Mouse (Mus musculus): ENCODE data around the gene Tdrd3.

Tdrd3 gene

GRCm38 (mm10) chr14:87566211-87566610 is 149.8 kb downstream of the Tdrd3 start:
- no peak for DNase-seq (ENCODE audit: low read depth, low spot score)

GRCm38 (mm10) chr14:87567034-87567461 is 150.6 kb downstream of the Tdrd3 start:
- DNase-seq (ENCODE audit: low read depth, low spot score), result no peak

- DNase-seq (ENCODE audit: low read depth, low spot score), result peak; percentile 26
Measured at GRCm38 (mm10) chr14:87567626-87568446, 151.4 kb downstream of the Tdrd3 start.

DNA sequence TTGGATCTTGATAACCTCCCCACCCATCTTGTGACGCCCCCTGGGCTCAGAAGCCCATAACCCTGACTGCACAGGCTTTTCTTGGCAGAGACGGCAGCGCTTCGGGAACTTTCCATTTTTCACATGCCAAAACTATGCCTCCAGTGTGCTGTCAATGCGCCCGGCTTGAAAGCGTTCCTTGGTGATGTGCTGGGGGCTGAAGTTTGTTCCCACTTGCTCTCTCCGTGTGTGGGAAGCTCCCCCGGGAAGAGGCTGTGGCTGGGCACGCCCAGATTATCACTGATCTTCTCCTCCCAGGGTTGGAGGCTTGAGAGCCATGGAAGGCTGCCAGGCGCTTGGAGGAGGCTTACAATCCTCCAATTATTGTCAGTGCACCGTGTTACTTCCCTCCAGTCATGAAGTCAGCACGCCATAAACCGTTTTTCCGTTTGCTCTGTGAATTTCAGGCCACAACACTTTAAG is 152.0 kb downstream of the Tdrd3 start:
- DNase-seq (ENCODE audit: low read depth, low spot score), result peak; percentile 76

GRCm38 (mm10) chr14:87569471-87569870 is 153.0 kb downstream of the Tdrd3 start:
- no peak for DNase-seq (ENCODE audit: low read depth, low spot score)

- no peak for DNase-seq (ENCODE audit: low read depth, low spot score)
Measured at GRCm38 (mm10) chr14:87572453-87572852, 156.0 kb downstream of the Tdrd3 start.

GRCm38 (mm10) chr14:87582610-87583009 is 166.2 kb downstream of the Tdrd3 start:
- DNase-seq (ENCODE audit: low read depth, low spot score), result no peak

Measured in skeletal muscle tissue, adult 2 months (tissue).